Mouse (Mus musculus) yolk sac, embryonic 10.5 days (tissue): ENCODE data around the gene Zmynd8.

Experiments
- DNase-seq: peaks from one replicate; pipeline ENCODE4 v3.0.0-alpha.2; 2017; ENCODE audit warnings: low spot score

Zmynd8 gene

DNA sequence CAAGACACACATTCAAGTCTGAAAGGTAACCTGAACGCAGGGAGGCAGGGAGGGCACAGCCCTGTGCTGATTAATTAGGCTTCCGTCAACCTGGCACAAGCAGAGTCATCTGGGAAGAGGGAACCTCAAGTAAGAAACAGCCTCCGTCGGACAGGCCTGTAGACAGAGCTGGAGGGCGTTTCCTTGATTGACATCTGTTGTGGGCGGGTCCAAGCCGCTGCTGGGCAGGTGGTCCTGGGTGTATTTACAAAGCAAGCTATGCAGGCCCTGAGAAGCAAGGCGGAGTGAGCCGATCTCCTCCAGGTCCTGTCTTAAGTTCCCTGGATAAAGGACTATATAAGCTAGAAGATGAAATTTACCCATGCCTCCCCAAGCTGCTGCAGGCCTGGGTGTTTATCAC is 65.3 kb downstream of the Zmynd8 start:
- no peak for DNase-seq

- no peak for DNase-seq
Measured at GRCm38 (mm10) chr2:165832720-165833119, 66.1 kb downstream of the Zmynd8 start.

DNA sequence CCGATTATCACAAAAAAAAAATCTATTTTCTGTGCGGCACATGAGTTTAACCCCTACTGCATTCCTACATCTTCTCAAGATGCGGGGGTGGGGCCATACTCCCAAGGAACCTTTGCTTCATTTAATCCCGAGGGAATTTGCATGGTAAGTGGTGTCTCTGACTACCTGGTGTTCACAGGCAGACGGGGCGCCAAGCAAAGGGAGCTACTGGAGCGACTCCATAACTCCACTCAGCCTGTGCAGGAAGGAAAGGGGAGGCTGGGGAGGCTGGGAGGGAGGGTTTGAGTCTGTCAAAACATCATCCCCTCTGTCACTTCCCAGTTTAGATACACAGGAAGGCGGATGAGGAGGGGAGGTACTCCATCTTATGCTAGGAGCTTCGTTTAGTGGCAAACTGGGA is 66.5 kb downstream of the Zmynd8 start:
- no peak for DNase-seq

DNA sequence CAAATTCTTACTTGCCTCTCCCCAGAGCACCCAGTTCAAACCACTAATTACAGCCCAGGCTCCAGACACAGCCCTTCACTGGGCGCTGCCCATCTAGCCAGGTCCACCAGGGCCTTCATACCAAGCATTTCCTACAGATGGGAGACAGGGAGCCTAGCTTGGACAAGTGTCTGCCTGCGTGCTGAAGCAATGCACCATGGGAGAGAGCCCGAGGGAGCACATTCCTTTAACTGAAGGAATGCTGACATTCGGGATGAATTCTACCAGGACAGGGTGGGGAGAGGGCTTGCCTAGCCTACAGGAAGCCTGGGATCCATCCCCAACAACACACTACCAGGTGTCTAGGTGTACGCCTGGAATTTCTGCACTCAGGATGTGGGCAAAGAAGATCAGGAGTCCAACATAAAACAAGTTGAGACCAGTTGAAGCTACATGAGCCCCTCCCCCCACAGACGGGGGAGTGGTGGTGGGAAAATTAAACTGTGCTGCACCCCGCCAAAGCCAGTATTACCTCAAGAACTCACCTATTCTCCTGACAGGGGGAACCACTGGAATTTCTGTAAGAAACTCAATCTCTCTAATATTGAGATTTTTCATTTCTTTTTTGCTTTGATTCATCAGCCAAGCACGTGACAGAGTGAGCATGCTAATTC is 67.1 kb downstream of the Zmynd8 start:
- peak; percentile 64 for DNase-seq

DNA sequence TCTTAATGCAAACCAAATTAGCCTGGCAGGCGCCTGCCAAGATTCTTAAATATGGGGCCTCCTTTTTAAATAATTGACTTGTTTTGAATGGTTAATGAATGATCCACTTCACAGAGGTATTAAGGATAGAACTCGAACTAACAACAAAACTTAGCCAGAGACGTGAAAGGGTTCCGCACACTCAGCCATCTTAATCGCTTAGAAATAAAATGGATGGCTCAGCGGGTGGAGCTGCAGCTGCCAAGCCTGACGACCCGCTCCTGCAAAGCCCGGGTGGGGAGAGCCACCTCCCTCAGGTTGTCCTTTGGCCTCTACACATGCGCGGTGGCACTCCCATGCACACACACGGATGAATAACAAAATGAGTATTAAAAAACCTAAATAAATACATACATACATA is 70.0 kb downstream of the Zmynd8 start:
- DNase-seq, result no peak

DNA sequence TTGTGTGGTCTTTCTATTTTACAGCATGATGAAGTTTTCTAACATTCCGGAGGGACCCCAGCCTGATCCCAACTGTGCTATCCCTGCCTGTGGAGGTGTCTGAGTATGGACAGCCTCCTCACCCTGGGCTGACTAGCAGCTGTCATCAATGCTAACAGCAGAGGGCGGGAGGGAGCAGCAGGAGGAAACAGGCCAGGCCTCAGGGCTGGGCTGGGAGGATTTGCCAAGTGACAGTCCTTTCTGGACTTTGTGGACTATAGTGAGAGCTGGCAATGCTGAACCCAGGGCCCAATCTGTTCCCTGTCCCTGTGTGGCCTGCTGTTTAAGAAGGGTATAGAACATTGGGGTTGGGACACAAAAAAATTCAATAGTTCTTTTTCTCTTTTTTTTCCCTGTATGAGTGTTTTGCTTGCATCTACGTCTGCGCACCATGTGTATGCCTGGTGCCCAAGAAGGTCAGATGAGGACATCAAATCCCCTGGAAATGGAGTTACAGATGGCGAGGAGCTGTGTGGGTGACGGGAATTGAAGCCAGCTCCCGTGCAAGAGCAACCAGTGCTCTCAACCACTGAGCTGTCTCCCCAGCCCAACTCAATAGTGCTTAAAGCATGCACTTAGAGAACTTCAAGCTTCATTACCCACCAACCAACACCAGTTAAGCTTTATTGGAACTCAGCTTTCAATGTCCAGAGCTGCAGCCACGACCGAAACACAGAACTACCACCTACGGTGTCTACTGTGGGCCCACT is 72.7 kb downstream of the Zmynd8 start:
- peak; percentile 47 for DNase-seq

- DNase-seq, result no peak
Measured at GRCm38 (mm10) chr2:165825261-165825900, 73.4 kb downstream of the Zmynd8 start.

DNA sequence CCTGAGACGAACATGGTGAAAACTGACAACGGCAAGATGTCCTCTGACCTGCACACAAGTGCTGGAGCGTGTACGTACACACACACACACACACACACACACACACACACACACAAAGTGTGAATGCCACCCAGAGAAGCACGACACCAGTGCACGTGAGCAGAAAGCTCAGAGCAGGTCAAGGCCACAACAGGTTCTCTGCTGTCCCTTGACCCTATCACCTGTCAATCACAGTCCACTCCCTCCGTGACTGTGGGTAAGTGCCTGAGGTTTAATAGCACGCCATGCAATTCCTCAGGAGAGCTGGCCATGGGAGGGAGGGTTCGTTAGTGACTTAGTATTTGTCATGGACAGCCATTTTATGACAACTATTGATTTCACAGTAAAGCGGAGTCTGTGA is 74.0 kb downstream of the Zmynd8 start:
- DNase-seq, result no peak

- no peak for DNase-seq
Measured at GRCm38 (mm10) chr2:165822478-165822877, 76.3 kb downstream of the Zmynd8 start.

- no peak for DNase-seq
Measured at GRCm38 (mm10) chr2:165821671-165822070, 77.1 kb downstream of the Zmynd8 start.

- DNase-seq, result no peak
Measured at GRCm38 (mm10) chr2:165820504-165821095, 78.2 kb downstream of the Zmynd8 start.

DNA sequence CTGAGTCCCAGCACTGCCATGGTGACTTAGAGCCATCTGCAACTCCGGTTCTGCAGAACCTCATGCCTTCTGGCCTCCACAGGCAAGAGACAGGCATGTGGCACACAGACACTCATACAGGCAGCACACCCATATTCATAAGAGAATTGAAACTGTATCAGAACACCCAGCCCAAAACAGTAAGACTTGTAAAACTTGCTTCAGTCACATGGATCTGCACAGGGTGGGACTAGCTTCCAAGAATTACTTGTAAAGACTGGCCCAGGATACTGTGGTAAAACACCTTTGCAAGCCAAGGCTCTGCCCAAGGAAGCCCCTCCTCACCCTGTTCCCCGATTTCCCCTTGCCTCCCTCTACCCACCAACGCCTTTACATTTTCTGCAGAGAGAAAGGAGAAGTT is 78.7 kb downstream of the Zmynd8 start:
- DNase-seq, result no peak

GRCm38 (mm10) chr2:165818985-165819948 is 79.5 kb downstream of the Zmynd8 start:
- peak; percentile 49 for DNase-seq

DNA sequence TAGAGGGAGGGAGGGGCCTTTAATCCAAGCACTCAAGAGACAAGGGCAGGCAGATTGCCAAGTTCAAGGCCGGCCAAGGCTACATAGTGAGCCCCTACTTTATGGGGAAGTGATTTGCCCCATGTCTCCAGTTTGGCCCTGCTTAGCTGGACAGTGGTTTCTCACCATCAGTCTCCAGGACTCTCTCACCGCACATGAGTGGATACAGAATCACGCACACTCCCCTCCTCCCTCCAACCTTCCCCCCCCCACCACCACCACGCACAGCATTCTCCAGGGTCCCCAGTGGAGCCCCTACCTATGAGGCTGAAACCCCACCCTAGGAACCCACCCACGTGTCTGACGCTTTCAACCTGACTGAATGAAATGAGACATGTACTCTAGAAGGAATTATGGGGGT is 80.2 kb downstream of the Zmynd8 start:
- no peak for DNase-seq

DNA sequence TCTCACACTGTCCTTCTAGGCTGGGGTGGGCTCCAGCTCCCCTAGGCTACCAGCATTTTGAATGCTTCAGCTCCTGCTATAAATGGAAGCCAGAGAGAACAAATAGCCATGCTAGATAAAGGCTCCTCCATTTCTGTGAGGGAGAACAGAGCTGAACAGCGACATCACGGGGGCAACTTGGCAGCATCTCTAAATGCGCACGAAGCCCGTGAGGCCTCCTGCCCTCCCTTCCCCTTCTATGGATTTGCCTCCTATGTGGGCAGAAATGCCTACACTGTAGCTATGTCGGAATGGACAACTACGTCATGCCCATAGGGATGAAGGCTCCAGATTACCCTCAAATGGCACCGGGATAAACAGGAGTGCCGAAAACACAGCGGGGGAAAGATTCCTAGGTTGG is 81.4 kb downstream of the Zmynd8 start:
- DNase-seq, result no peak

DNA sequence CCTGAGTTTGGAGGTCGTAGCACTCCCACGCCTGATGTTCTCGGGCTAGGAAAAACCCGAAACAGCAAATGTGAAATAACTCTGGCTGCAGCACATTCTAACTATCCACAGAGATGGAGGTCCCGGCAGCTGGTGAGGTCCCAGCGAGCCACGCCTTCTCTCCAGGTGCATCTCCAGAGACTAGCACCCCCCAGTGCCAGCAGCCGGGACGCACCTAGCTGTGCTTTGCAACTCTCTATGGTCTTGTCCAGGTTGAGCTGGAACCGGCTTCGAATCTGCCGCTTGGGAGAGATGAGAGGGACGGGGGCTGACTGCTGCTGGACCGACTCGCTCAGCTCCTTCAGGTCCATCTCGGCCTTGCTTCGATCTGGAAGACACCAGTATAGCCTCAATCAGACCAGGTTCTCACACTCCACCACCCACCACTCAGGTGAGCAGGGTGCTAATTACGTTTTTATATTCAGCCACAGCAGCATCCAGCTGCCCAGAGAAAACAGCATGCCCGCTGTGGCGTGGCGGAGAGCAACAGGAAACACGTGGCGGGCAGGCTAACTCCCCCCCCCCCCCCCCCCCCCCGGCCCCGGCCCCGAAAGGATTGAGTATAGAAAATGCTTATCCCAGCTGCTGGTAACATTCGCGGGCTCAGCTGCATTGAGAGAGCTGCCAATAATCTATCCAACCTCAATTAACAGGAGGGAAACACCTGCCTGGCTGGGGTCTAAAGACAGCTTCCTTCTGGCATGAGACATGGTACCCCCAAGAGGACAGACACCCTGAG is 83.5 kb downstream of the Zmynd8 start:
- DNase-seq, result no peak

DNA sequence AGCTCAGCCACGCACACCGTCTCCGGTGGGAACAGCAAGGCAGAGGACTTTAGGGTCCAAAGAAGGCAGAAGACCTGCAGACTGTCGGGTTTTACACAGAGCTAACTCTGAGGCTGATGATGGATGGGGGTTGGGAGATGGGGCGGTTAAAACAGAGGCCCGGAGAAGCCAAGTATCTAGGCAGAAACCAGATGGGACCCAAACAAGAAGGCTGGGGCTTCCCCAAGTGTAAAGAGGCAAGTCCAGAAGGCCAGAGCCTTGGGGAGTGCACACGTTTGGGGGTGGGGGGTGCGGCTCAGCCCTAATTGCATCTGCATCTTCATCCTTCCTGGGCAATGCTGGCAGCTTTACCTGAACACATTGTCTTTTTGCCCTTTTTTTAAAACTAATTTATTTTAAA is 85.9 kb downstream of the Zmynd8 start:
- no peak for DNase-seq

DNA sequence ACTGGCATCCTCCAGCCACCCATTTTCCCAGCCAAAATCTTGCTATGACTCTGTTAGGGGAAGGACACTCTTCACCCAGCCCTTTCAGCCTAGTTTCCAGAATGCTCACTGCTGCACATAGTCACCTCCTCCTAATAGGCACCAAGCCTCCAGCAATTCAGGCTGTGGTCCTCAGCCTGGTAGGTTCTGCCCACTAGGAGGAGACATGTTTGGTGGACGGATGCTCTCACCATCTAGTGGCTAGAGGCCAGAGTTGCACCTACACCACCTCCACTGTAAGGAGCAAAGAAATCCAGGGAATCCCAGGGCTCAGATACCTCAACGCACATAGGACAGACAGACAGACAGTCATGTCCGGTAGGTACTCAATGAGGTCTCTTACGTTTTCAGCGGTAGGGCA is 87.3 kb downstream of the Zmynd8 start:
- no peak for DNase-seq

DNA sequence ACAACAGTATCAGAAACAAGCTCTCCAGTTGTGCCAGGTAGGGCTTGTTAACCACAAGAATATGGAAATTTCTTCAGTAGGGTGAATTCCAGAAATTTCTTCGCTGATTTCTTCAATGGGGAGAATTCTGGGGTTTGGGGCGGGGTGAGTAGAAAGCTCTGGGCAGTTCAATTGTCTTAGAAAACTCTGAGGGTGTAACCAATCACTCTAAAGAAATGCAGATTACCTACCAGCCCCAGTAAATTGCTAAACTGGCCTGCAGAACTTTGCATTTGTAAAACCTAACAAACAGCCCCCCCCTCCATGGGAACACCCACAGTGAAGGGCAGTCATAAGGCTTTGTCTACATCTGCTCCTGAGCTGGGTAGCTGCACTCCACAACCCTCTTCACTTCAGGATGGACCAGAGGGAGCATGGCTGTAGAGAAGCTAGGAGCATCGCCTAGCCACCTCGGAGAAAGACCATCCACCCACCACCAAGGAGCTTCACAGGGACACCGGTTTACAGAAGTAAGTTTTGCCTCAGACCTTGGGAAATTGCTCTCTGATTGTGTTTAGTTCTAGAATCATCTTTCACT is 88.8 kb downstream of the Zmynd8 start:
- DNase-seq, result no peak

GRCm38 (mm10) chr2:165809091-165809490 is 89.7 kb downstream of the Zmynd8 start:
- no peak for DNase-seq
